Mouse (Mus musculus) layer of hippocampus, adult 2 months (tissue): ENCODE data around the gene Inpp5d. TPM values are rescaled to one million over a fixed set of nuclear protein-coding genes. Genes with fewer than 3 reads are reported as not detected.

Experiments
- DNase-seq, 2 experiments: peaks; one replicate each; pipeline ENCODE4 v3.0.0; 2022; ENCODE audit warnings: low spot score in 2 of 2
- H3K27ac ChIP-seq: fragments of 200-600 bp; 2 replicates; pipeline ENCODE4 v1.8.1; 2022
- H3K4me3 ChIP-seq: fragments of 200-600 bp; 2 replicates; pipeline ENCODE4 v1.8.1; 2022; ENCODE audit warnings: mild to moderate bottlenecking
- CTCF ChIP-seq: fragments of 200-600 bp; conservative IDR thresholded peaks from 2 replicates; pipeline ENCODE4 v1.8.1; 2022; ENCODE audit warnings: antibody characterized with exemption, mild to moderate bottlenecking, moderate library complexity
- total RNA-seq, 2 experiments: library from RNA; stranded (reverse); gene quantifications; 2 replicates each; pipeline ENCODE4 v1.2.3; 2021

The Inpp5d gene
- total RNA-seq, 2 experiments from 2014 or later = 14.1 to 21.0 TPM

DNA sequence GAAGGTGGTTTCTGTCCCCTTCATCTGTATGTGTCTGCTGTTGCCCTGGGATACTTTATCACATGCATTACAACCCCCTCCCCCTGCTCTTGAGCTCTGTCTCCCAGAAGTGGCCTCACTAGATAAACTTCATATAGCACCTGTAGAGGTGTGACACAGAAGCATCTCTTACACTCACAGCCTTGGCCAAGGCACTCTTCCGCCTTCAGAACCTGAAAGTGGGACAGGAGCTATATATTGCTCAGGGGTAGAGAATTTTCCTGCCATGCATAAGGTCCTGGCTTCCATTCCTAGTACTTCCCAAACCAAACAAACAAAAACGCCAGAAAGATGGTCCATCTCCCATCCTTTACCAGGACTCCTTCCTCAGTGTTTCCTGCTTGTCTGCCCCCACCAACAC lies 84.1 kb downstream of the Inpp5d start:
- Histone ChIP-seq H3K4me3 (no peak overlapping the region), H3K27ac (no peak overlapping the region)
- DNase-seq = no peak
- TF ChIP-seq CTCF = no peak

DNA sequence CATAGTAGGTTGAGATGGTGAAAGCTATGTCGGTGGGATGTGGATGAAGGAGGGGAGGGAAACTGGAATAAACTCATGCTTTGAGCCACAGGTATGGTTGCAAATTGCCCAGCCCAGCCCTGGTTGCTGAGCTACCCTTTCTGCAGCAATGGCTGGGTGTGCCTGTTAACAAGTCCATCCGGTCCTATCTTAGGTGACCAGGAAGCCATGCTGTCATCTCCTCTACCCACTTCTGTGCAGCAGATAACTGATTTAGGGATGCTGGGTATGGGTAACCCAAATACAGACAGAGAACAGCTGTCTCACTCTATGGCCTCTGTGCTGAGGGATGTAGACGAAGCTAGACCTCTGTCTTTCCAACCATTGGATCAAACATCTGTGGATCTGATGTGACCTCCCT lies 86.2 kb downstream of the Inpp5d start:
- H3K4me3 ChIP-seq = no peak overlapping the region
- no peak for DNase-seq
- H3K27ac ChIP-seq = no peak overlapping the region
- no peak for TF ChIP-seq CTCF

DNA sequence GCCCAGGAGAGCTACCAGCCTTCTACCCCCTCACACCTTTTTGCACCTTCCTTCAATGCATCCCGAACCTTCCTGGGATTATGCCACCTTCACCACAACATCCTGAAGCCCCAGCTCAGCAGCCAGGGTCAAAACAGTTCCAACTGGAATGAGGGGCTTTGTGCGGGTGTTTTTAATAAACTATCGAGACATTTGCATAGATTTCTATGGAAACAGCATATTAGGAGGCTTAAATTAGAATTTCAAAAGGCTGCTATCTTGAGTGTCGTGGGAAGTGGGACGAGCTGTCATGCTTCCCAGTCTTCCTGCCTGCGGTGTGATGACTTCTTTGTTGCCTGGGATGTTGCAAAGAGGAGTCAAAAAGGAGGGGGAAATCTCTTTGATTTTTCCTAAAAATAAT lies 88.9 kb downstream of the Inpp5d start:
- peak overlapping the region; percentile 86 for H3K27ac ChIP-seq
- peak; percentile 37 to 63 for DNase-seq
- no peak for TF ChIP-seq CTCF
- no peak overlapping the region for H3K4me3 ChIP-seq

DNA sequence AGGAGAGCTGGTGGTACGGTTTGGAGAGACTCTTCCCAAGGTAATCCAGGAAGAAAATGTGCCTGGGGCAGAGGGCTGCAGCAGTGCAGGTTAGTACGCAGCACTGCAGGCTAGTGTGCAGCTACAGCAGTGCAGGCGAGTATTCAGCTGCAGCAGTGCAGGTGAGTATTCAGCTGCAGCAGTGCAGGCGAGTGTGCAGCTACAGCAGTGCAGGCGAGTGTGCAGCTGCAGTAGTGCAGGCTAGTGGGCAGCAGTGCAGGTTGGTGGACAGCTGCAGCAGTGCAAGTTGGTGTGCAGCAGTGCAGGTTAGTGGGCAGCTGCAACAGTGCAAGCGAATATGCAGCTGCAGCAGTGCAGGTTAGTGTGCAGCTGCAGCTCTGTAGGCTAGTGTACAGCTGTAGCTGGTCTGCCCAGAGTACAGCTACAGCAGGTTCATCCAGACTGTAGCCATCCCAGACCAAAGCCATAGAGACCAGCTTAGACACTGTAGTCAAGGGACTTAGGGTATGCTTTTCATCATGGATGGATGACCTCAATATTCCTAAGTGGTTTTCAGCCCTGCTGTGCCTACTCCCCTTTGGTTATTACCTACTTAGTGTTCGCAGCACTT lies 89.7 kb downstream of the Inpp5d start:
- Histone ChIP-seq H3K4me3 (no peak overlapping the region), H3K27ac (peak overlapping the region; percentile 86)
- DNase-seq = no peak
- TF ChIP-seq CTCF = no peak

DNA sequence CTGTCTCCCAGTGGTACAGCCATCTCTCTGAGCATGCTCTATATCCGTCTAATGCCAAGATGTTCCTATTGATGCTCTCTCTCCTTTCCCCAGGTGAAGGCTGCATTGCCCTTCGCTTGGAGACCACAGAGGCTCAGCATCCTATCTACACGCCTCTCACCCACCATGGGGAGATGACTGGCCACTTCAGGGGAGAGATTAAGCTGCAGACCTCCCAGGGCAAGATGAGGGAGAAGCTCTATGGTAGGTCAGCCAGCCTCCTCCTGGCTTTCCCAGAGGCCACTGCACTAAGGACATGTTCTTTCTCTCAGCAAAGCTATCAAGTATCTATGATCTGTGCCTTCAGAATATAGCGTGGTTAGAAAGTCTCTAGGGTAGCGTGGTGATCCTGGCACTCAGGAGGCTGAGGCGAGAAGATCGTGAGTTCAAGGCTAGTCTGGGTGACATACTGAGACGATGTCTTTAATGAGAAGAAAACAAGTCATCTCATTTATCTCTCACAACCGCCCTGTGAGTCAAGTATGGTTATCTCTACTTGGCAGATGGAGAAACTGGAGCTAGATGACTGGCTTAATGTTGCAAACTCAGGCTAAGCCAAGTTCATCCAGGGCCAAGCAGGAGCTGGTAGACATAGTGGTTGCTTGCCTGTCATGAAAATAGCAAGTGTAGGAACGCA lies 92.0 kb downstream of the Inpp5d start:
- Histone ChIP-seq H3K4me3 (no peak overlapping the region), H3K27ac (no peak overlapping the region)
- no peak for TF ChIP-seq CTCF
- DNase-seq = no peak

DNA sequence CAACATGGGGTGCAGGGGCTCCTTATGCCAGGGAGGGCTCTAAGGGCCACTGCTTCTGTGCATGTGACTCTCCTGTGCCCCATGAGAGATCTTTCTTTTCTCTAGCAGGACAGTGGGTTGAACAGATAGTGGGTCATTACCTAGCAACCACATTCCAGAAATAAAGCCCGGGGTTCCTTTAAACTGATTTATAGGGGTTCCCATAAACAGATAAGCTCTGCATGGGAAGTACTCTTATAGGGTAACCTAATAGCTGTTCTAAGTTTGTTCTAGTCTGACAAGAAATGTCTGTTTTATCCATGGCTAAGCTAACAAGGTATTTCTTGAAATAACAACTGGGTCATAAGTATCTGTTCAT lies 92.5 kb downstream of the Inpp5d start:
- DNase-seq = no peak
- no peak for TF ChIP-seq CTCF
- Histone ChIP-seq H3K4me3 (no peak overlapping the region), H3K27ac (no peak overlapping the region)

DNA sequence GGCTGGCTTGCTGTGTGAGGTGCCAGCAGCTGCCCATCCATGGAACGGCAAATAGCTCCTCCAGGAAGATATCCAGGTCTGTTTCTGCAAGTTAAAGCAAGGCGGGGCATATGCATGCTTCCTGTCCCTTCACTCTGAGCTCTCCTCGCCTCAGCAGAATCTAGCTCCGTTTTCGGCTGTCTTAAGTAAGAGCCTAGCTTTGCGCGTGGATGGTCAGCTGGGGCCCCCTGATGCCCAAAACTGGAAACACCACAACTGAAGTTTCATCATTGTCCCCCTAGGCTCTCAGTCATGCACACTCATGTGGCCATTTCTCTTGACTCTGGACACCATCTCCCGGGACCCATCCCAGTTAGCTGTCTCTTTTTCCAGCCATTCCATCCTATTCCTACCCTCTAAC lies 101.3 kb downstream of the Inpp5d start:
- Histone ChIP-seq H3K27ac (no peak overlapping the region), H3K4me3 (no peak overlapping the region)
- TF ChIP-seq CTCF = peak; percentile 81
- DNase-seq = peak; percentile 44 to 53

DNA sequence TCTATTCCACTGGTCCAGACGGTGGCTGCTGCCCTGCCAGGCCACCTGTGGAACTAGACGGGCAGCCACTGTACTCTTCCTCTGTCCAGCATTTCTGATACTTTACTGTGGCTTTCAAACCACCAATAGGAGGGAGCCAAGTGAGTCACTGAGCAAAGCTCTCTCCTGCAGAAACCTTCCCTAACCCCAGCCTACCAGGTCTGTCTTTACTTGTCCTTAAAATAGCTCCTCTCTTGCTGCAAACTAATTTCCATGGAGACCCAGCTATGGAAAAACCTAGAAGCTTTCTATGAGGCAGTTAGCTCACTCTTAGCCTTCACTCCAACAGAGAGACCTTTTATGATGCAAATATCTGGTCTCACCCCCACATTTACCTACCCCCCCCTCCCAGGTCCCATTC lies 102.0 kb downstream of the Inpp5d start:
- TF ChIP-seq CTCF = no peak
- H3K27ac ChIP-seq = no peak overlapping the region; the same call in 1 of the 2 replicates
- H3K4me3 ChIP-seq = no peak overlapping the region
- no peak for DNase-seq

DNA sequence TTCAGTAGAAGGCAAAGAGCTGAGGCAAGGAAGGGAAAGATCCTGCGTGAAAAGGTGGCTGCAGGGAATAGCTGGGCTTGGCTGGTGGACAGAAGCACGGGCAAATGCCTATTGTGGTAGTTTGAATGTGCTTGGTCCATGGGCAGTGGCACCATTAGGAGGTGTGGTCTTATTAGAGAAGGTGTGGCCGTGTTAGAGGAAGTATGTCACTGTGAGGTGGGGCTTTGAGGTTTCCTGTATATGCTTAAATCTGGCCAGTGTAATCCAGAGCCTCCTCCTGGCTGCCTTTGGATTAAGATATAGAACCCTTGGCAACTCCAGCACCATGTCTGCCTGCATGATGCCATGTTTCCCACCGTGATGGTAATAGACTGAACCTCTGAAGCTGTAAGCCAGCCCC lies 103.2 kb downstream of the Inpp5d start:
- no peak for TF ChIP-seq CTCF
- no peak for DNase-seq

DNA sequence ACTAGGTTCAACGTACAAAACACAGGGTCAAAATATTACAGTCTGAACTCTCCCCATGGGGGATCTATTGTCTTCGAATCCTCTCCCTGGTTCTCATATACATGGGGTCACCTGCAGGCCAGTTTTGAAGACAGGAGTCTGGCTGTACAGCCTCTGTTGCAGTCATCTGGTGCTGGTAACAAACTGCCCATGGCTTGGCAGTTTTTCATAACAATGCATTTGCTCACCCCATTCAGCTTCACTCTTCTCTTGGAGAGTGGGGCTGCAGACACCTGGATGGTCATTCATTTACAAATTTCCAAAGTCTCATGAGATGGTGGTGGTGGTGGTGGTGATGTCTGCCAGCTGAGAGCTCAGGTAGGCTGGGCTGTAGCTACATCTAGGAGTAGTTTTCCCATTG lies 109.0 kb downstream of the Inpp5d start:
- no peak for TF ChIP-seq CTCF
- no peak for DNase-seq

More for the DNA sequence above, 103.2 kb downstream of the Inpp5d start:
- Histone ChIP-seq H3K27ac (no peak overlapping the region), H3K4me3 (no peak overlapping the region)

DNA sequence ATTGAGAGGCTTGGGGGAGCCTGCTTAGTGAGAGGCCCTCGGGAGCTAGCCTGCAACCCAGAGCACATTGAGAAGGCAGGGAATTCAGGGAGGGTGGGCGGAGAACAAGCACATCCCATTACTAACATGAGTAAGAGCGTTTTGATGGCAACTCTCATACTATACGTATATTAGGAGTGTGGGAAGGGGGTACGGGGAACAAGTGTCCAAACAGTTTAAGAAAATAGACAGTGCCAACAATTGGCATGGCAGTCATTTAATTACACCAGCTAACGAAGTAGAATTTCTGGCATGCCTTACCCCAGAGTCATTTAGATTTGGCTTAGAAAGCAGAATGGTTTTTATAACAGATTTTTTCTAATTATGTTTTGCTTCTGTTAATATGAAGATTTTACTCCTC lies 109.7 kb downstream of the Inpp5d start:
- no peak for TF ChIP-seq CTCF
- Histone ChIP-seq H3K4me3 (no peak overlapping the region), H3K27ac (peak overlapping the region; percentile 55; the same call in 1 of the 2 replicates)
- no peak for DNase-seq

More for the DNA sequence above, 109.0 kb downstream of the Inpp5d start:
- Histone ChIP-seq H3K4me3 (no peak overlapping the region), H3K27ac (no peak overlapping the region)

DNA sequence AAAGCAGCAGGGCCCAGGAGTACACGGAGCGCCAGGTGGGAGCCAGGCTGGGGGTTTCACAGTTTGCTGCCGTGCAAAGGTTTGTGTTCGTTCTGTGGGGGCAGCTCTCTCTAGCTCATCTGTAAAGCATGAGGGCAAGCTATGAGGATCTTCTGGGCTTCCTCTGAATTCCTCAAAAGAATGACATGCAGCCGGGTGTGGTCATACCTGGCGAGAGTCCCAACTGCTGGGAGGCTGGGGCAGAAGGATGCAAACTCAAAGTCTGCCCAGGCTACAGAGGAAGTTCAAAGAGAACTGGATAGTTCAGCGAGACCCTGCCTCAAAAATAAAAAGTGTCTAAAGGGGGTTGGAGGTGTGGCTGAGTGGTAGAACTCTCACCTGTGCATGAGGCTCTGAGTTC lies 110.2 kb downstream of the Inpp5d start:
- H3K4me3 ChIP-seq = no peak overlapping the region
- H3K27ac ChIP-seq = peak overlapping the region; percentile 55; the same call in 1 of the 2 replicates
- no peak for TF ChIP-seq CTCF

DNA sequence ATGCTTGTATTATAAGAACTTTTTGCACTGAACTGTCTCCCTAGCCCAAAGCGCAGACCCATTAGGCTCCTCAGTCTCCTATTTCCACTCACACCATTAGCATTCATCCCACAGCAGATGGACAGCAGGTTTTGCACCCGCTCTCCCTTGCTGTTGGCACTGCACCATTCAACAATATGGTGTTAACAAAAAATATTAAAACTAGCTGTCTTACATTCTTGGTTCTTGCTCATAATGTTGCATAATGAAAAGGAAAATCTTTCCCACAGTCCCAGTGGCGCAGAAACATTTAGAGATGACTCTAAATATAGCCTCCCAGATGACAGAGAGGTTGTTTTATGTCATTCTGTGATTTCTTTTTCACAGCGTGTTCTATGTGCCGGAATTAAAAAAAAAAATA lies 113.1 kb downstream of the Inpp5d start:
- TF ChIP-seq CTCF = no peak
- peak overlapping the region; percentile 84 for H3K27ac ChIP-seq
- DNase-seq = peak; percentile 54 to 63
- H3K4me3 ChIP-seq = no peak overlapping the region

More for the DNA sequence above, 110.2 kb downstream of the Inpp5d start:
- DNase-seq = no peak

DNA sequence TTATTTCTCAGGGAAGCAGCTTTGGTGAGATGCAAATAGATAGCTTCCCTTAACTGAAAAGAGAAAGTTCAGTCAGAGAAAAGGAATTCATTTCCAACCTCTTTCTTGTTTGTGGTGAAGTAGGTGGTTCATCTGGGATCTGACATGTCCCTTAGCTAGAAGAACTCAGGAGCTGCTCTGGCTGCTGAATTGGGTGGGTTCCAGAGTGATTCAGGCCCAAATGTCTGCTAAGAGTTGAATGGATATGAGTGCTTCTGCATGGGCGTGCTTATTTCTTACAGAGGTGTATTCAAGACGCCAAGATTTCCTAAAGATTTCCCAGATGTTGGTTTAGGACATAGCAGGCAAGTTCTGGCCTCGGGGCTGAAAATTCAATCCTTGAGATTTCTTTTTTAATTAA lies 114.0 kb downstream of the Inpp5d start:
- Histone ChIP-seq H3K27ac (peak overlapping the region; percentile 84), H3K4me3 (no peak overlapping the region)
- no peak for DNase-seq
- TF ChIP-seq CTCF = no peak
